21 mouse cellular contexts compared by ENCODE assay signal in genomic region chr8:100733927-100734326, GRCm38 (mm10).
DNase-seq lines count a peak whose midpoint lies in the region; ATAC-seq and TF ChIP-seq lines count a peak whose summit lies in the region.
"Had no signal": no experiment of that assay in that cellular context is flagged by ENCODE, and none has a peak within 500 bp of the region (broad histone marks: within the 10 kb centered on the region; RNA-seq: fewer than 3 reads in every experiment).

No protein-coding gene starts in this region.

- no peak for ATAC-seq in Patski
- ATAC-seq in erythroblast, adult 5-6 weeks (replicated peaks; ENCODE audit: low FRiP score, poor library complexity, severe bottlenecking), result no peak
- ATAC-seq: CD4-positive, CD25-positive, alpha-beta regulatory T cell, adult 4 months; hindbrain, embryonic 16.5 days; midbrain, embryonic 13.5 days had no signal

- POLR2A ChIA-PET in Patski (lab: Charles Lee), result no interaction called here

- CTCF ChIA-PET in Patski (lab: Charles Lee), result no interaction called here

- peak; percentile 13 for TF ChIP-seq CTCF in Patski (IDR thresholded peaks at IDR 0.05)

- no peaks in the 10 kb centered on the region for H3K27me3 ChIP-seq in Patski
- H3K27me3 ChIP-seq: embryonic facial prominence, embryonic 15.5 days; heart, embryonic 12.5 days; liver, embryonic 13.5 days; lung, embryonic 15.5 days; midbrain, embryonic 13.5 days; neural tube, embryonic 12.5 days had no signal

- DNase-seq in kidney, postnatal 4 days, result peak; percentile 1 to 2
- DNase-seq in kidney, adult 11 months, result no peak
- DNase-seq in ES-CJ7 (ENCODE audit: low read depth, low spot score), result peak; percentile 69
- DNase-seq in Patski (ENCODE audit: low read depth, low spot score), result no peak
- peak; percentile 16 for DNase-seq in embryo, embryonic 9.5 days (ENCODE audit: extremely low spot score)
- DNase-seq in frontal cortex, postnatal 10 days (ENCODE audit: low spot score in 2 of 2), result no peak
- no peak for DNase-seq in yolk sac, embryonic 10.5 days (ENCODE audit: low spot score)
- DNase-seq: cerebellum, adult 8-10 months; gastrocnemius, adult 2 months; kidney, adult 2 months; layer of hippocampus, adult 9-11 months; liver, embryonic 13.5 days; thymus, adult 18-20 months had no signal

- in situ Hi-C loops in Patski (cut with MboI; ENCODE audit: low pct_unique_long_range_greater_than_20kb), result no loop called here

Comparison
In these comparisons a context has a peak if more than half of its experiments do, and no peak if none do; other contexts are left out.
1. DNase-seq: peak in kidney, postnatal 4 days (2 of 2), ES-CJ7 (single experiment) and embryo, embryonic 9.5 days (single experiment); none in kidney, adult 11 months (single experiment), Patski (single experiment), frontal cortex, postnatal 10 days (0 of 2) and yolk sac, embryonic 10.5 days (single experiment).